Mouse (Mus musculus) megakaryocyte, embryonic 14.5 days (primary cell): ENCODE data around the gene Creb5. TPM values are rescaled to one million over a fixed set of nuclear protein-coding genes. Genes with fewer than 3 reads are reported as not detected.
A peak's percentile ranks its signal among the peaks of the same experiment; 100 is the strongest.

Source experiments
- H3K27me3 ChIP-seq: replicated peaks from 2 replicates; pipeline ENCODE3; 2012; ENCODE audit warnings: inconsistent platforms
- H3K36me3 ChIP-seq: replicated peaks from 2 replicates; pipeline ENCODE3; 2012; ENCODE audit warnings: low read length, inconsistent platforms, mixed read lengths
- H3K4me1 ChIP-seq: 2 replicates; pipeline ENCODE4 v1.6.1; 2012; ENCODE audit warnings: inconsistent platforms
- H3K4me3 ChIP-seq: replicated peaks from 2 replicates; pipeline ENCODE3; 2012; ENCODE audit warnings: moderate library complexity, mild to moderate bottlenecking, inconsistent platforms
- H3K9me3 ChIP-seq: 2 replicates; pipeline ENCODE4 v1.6.1; 2012; ENCODE audit warnings: inconsistent platforms
- FLI1 ChIP-seq: IDR thresholded peaks from 2 replicates; pipeline ENCODE4 v1.6.1; 2012; ENCODE audit warnings: low read length, inconsistent platforms, mixed read lengths
- GATA1 ChIP-seq: IDR thresholded peaks from 3 replicates; pipeline ENCODE4 v1.6.1; 2012; ENCODE audit warnings: mixed read lengths, low read length, inconsistent platforms, borderline replicate concordance
- polyA plus RNA-seq: library from polyadenylated mRNA; stranded (reverse); fragments of >175 nt; gene quantifications from 2 replicates; pipeline ENCODE4 v1.2.3, GENCODE M21; 2012; ENCODE audit warnings: low replicate concordance; ENCODE audit not compliant: insufficient read depth

Gene Creb5
- polyA plus RNA-seq, 1 experiment, result 0.37 TPM

- peaks cover 28% of the 10 kb centered on the region for H3K4me1 ChIP-seq
- H3K36me3 ChIP-seq, result no peaks in the 10 kb centered on the region
- H3K9me3 ChIP-seq, result no peaks in the 10 kb centered on the region
- no peak for TF ChIP-seq GATA1
- no peak for TF ChIP-seq FLI1
- peak overlapping the region; percentile 72 for H3K4me3 ChIP-seq
- H3K27me3 ChIP-seq, result peaks cover 21% of the 10 kb centered on the region
These were observed 287.0 kb downstream of the Creb5 start for GRCm38 (mm10) chr6:53574097-53574496.

GRCm38 (mm10) chr6:53575191-53575590 lies 288.1 kb downstream of the Creb5 start:
- H3K4me3 ChIP-seq, result no peak overlapping the region
- TF ChIP-seq GATA1 (no peak), FLI1 (no peak)

GRCm38 (mm10) chr6:53575836-53576235 lies 288.8 kb downstream of the Creb5 start:
- TF ChIP-seq FLI1 (no peak), GATA1 (no peak)
- no peaks in the 10 kb centered on the region for H3K9me3 ChIP-seq
- H3K4me3 ChIP-seq, result no peak overlapping the region
- H3K27me3 ChIP-seq, result peaks cover 14% of the 10 kb centered on the region
- no peaks in the 10 kb centered on the region for H3K36me3 ChIP-seq
- H3K4me1 ChIP-seq, result peaks cover 38% of the 10 kb centered on the region

More at GRCm38 (mm10) chr6:53575191-53575590, 288.1 kb downstream of the Creb5 start:
- Histone ChIP-seq H3K4me1 (peaks cover 32% of the 10 kb centered on the region), H3K36me3 (no peaks in the 10 kb centered on the region), H3K9me3 (no peaks in the 10 kb centered on the region), H3K27me3 (peaks cover 16% of the 10 kb centered on the region)

GRCm38 (mm10) chr6:53576841-53577240 lies 289.8 kb downstream of the Creb5 start:
- peaks cover 40% of the 10 kb centered on the region for H3K4me1 ChIP-seq
- H3K9me3 ChIP-seq, result no peaks in the 10 kb centered on the region
- no peaks in the 10 kb centered on the region for H3K36me3 ChIP-seq
- H3K4me3 ChIP-seq, result no peak overlapping the region
- no peak for TF ChIP-seq FLI1
- TF ChIP-seq GATA1, result no peak
- peaks cover 15% of the 10 kb centered on the region for H3K27me3 ChIP-seq

GRCm38 (mm10) chr6:53577776-53578175 lies 290.7 kb downstream of the Creb5 start:
- H3K36me3 ChIP-seq, result no peaks in the 10 kb centered on the region
- H3K27me3 ChIP-seq, result peaks cover 15% of the 10 kb centered on the region
- H3K9me3 ChIP-seq, result no peaks in the 10 kb centered on the region
- no peak overlapping the region for H3K4me3 ChIP-seq
- peaks cover 30% of the 10 kb centered on the region for H3K4me1 ChIP-seq
- TF ChIP-seq GATA1 (no peak), FLI1 (no peak)

GRCm38 (mm10) chr6:53580346-53580745 lies 293.3 kb downstream of the Creb5 start:
- Histone ChIP-seq H3K27me3 (peaks cover 9% of the 10 kb centered on the region), H3K9me3 (no peaks in the 10 kb centered on the region), H3K4me1 (peaks cover 28% of the 10 kb centered on the region), H3K4me3 (peak overlapping the region; percentile 29), H3K36me3 (no peaks in the 10 kb centered on the region)
- TF ChIP-seq FLI1, result no peak

GRCm38 (mm10) chr6:53583234-53583875 lies 296.3 kb downstream of the Creb5 start:
- Histone ChIP-seq H3K4me3 (no peak overlapping the region), H3K27me3 (peaks cover 7% of the 10 kb centered on the region)
- no peak for TF ChIP-seq GATA1
- no peak for TF ChIP-seq FLI1

GRCm38 (mm10) chr6:53584718-53585405 lies 297.8 kb downstream of the Creb5 start:
- TF ChIP-seq FLI1 (no peak), GATA1 (no peak)
- Histone ChIP-seq H3K36me3 (no peaks in the 10 kb centered on the region), H3K27me3 (peaks cover 3% of the 10 kb centered on the region), H3K4me3 (peak overlapping the region; percentile 79), H3K4me1 (peaks cover 43% of the 10 kb centered on the region), H3K9me3 (no peaks in the 10 kb centered on the region)

More at GRCm38 (mm10) chr6:53583234-53583875, 296.3 kb downstream of the Creb5 start:
- Histone ChIP-seq H3K36me3 (no peaks in the 10 kb centered on the region), H3K9me3 (no peaks in the 10 kb centered on the region), H3K4me1 (peaks cover 33% of the 10 kb centered on the region)

GRCm38 (mm10) chr6:53589746-53590145 lies 302.7 kb downstream of the Creb5 start:
- TF ChIP-seq FLI1 (no peak), GATA1 (no peak)
- Histone ChIP-seq H3K9me3 (no peaks in the 10 kb centered on the region), H3K4me3 (peak overlapping the region; percentile 77), H3K36me3 (no peaks in the 10 kb centered on the region), H3K4me1 (peaks cover 37% of the 10 kb centered on the region), H3K27me3 (no peaks in the 10 kb centered on the region)

- TF ChIP-seq GATA1 (no peak), FLI1 (no peak)
- H3K27me3 ChIP-seq, result no peaks in the 10 kb centered on the region
- peaks cover 26% of the 10 kb centered on the region for H3K4me1 ChIP-seq
- no peaks in the 10 kb centered on the region for H3K36me3 ChIP-seq
- H3K9me3 ChIP-seq, result 0 out of 2 replicates have a peak, but pooled peaks cover 2% of the 10 kb centered on the region
- H3K4me3 ChIP-seq, result peak overlapping the region; percentile 2
These were observed 305.2 kb downstream of the Creb5 start for GRCm38 (mm10) chr6:53592230-53592629.
